Mouse (Mus musculus) kidney, postnatal 0 days (tissue): Measurements from ENCODE around the gene Hdac2. TPM values are rescaled to one million over a fixed set of nuclear protein-coding genes. Genes with fewer than 3 reads are reported as not detected.

Experiments
- ATAC-seq: fragments of 200-750 bp; cut with Nextera tagmentation; replicated peaks from 2 replicates; pipeline ENCODE4 v1.8.0; 2017; ENCODE audit warnings: low read depth, moderate number of reproducible peaks, moderate TSS enrichment, moderate library complexity; ENCODE audit not compliant: low FRiP score
- DNase-seq: peaks from one replicate; pipeline ENCODE4 v3.0.0-alpha.2; 2016; ENCODE audit warnings: low spot score
- H3K27ac ChIP-seq: fragments of 300-500 bp; sonication (generic); 2 replicates; pipeline ENCODE4 v1.5.1; 2014; ENCODE audit warnings: mild to moderate bottlenecking
- H3K27me3 ChIP-seq: fragments of 300-500 bp; sonication (generic); 2 replicates; pipeline ENCODE4 v1.6.1; 2014; ENCODE audit warnings: low read length, mixed read lengths; ENCODE audit not compliant: insufficient read depth
- H3K36me3 ChIP-seq: fragments of 300-500 bp; sonication (generic); 2 replicates; pipeline ENCODE4 v1.6.1; 2014; ENCODE audit warnings: low read length, mixed read lengths; ENCODE audit not compliant: insufficient read depth
- H3K4me1 ChIP-seq: fragments of 300-500 bp; sonication (generic); replicated peaks from 2 replicates; pipeline ENCODE4 v1.6.1; 2014; ENCODE audit warnings: antibody characterized with exemption, low read length, mixed read lengths; ENCODE audit not compliant: insufficient read depth
- H3K4me2 ChIP-seq: fragments of 300-500 bp; sonication (generic); 2 replicates; pipeline ENCODE4 v1.6.1; 2014; ENCODE audit warnings: mild to moderate bottlenecking, low read length, moderate library complexity, mixed read lengths
- H3K4me3 ChIP-seq: fragments of 300-500 bp; sonication (generic); replicated peaks from 2 replicates; pipeline ENCODE4 v1.5.1; 2014; ENCODE audit warnings: low read depth, low read length
- H3K9ac ChIP-seq: fragments of 300-500 bp; sonication (generic); 2 replicates; pipeline ENCODE4 v1.6.1; 2014; ENCODE audit warnings: low read depth, low read length
- H3K9me3 ChIP-seq: fragments of 300-500 bp; sonication (generic); replicated peaks from 2 replicates; pipeline ENCODE4 v1.6.1; 2016; ENCODE audit warnings: low read length, inconsistent platforms, mixed read lengths
- CTCF ChIP-seq: IDR thresholded peaks from 2 replicates; pipeline ENCODE4 v1.5.1; 2016; ENCODE audit warnings: antibody characterized with exemption, low read depth, mild to moderate bottlenecking, moderate library complexity
- WGBS: fragments of 180-500 bp; shearing (Covaris S2); extraction: QIAGEN DNeasy Blood & Tissue Kit; methylation state at CpG from one replicate; pipeline ENCODE4 v1.1.7; 2014; 5-methylcytosine and 5-hydroxymethylcytosine counted together
- polyA plus RNA-seq: library from polyadenylated mRNA; unstranded; fragments of >200 nt; fragmentation: Nextera tagmentation; extraction: Ambion mirVana; gene quantifications from 2 replicates; pipeline ENCODE4 v1.2.1, GENCODE M21; 2015

Gene Hdac2
- polyA plus RNA-seq, 1 experiment from 2014 or later, result 180 TPM

GRCm38 (mm10) chr10:37047661-37048098 lies 73.3 kb downstream of the Hdac2 start:
- DNase-seq, result peak; percentile 9
- Histone ChIP-seq H3K27me3 (no peaks in the 10 kb centered on the region), H3K27ac (no peak overlapping the region), H3K9ac (no peak overlapping the region), H3K9me3 (no peaks in the 10 kb centered on the region), H3K4me3 (no peak overlapping the region), H3K36me3 (no peaks in the 10 kb centered on the region), H3K4me1 (no peaks in the 10 kb centered on the region), H3K4me2 (no peak overlapping the region)
- no peak for TF ChIP-seq CTCF
- no peak for ATAC-seq
- WGBS, result 71% methylated on average over 8 of the region's 8 CpGs

Other genes starting within 250 kb of the Hdac2 start
- 104 and 113 TPM in 2 replicates for gene Marcks, start 164.4 kb downstream of the Hdac2 start, polyA plus RNA-seq